Comparison of ENCODE assay signal across 30 mouse cellular contexts in genomic region chr15:88544216-88544615, GRCm38 (mm10). TPM values are rescaled to one million over a fixed set of nuclear protein-coding genes. Genes with fewer than 3 reads are reported as not detected.
DNase-seq lines count a peak whose midpoint lies in the region; ATAC-seq and TF ChIP-seq lines count a peak whose summit lies in the region.
"Had no signal": no experiment of that assay in that cellular context is flagged by ENCODE, and none has a peak within 500 bp of the region (broad histone marks: within the 10 kb centered on the region; RNA-seq: fewer than 3 reads in every experiment).

No protein-coding gene starts in this region.

- H3K27me3 ChIP-seq in hindbrain, postnatal 0 days (ENCODE audit: insufficient read depth, low read length), result no peaks in the 10 kb centered on the region
- no peaks in the 10 kb centered on the region for H3K27me3 ChIP-seq in hindbrain, embryonic 11.5 days (ENCODE audit: control insufficient read depth, insufficient read depth, low read length)
- H3K27me3 ChIP-seq: embryonic facial prominence, embryonic 15.5 days; heart, embryonic 15.5 days had no signal

- H3K36me3 ChIP-seq in hindbrain, postnatal 0 days (ENCODE audit: insufficient read depth, low read length), result no peaks in the 10 kb centered on the region
- H3K36me3 ChIP-seq in hindbrain, embryonic 11.5 days (ENCODE audit: control insufficient read depth, insufficient read depth, low read length), result no peaks in the 10 kb centered on the region
- H3K36me3 ChIP-seq: embryonic facial prominence, embryonic 15.5 days; forebrain, embryonic 10.5 days; G1E; heart, embryonic 10.5 days; heart, embryonic 15.5 days had no signal

- DNase-seq in hindbrain, postnatal 0 days (ENCODE audit: low spot score), result peak; percentile 62
- no peak for DNase-seq in hindbrain, embryonic 11.5 days (ENCODE audit: low spot score)
- DNase-seq in cerebellum, adult 11 months, result peak; percentile 77
- peak; percentile 83 for DNase-seq in cerebellum, adult 8-10 months
- peak; percentile 86 to 90 for DNase-seq in cerebellum, postnatal 14 days
- no peak for DNase-seq in testis, postnatal 14 days (ENCODE audit: low spot score)
- DNase-seq in heart, adult 8-10 months (ENCODE audit: low spot score), result no peak
- no peak for DNase-seq in layer of hippocampus, postnatal 36 days
- DNase-seq: adrenal gland, adult 8-10 months; adrenal gland, postnatal 36 days; B cell, adult 2 months; embryo, embryonic 11 days; gastrocnemius, postnatal 36 days; heart, adult 11 months; heart, postnatal 14 days had no signal

- H3K9ac ChIP-seq in hindbrain, postnatal 0 days (replicated peaks; ENCODE audit: low read length), result no peak overlapping the region
- no peak overlapping the region for H3K9ac ChIP-seq in hindbrain, embryonic 11.5 days (ENCODE audit: low read depth, low read length)
- H3K9ac ChIP-seq: embryonic facial prominence, embryonic 15.5 days; heart, embryonic 15.5 days; hindbrain, embryonic 14.5 days had no signal

- no peaks in the 10 kb centered on the region for H3K9me3 ChIP-seq in hindbrain, postnatal 0 days (ENCODE audit: low read length)
- H3K9me3 ChIP-seq in hindbrain, embryonic 11.5 days (ENCODE audit: control insufficient read depth, low read length), result no peaks in the 10 kb centered on the region
- H3K9me3 ChIP-seq: embryonic facial prominence, embryonic 15.5 days; forebrain, embryonic 10.5 days; heart, embryonic 10.5 days; heart, embryonic 15.5 days had no signal

- ATAC-seq in hindbrain, postnatal 0 days, result no peak
- no peak for ATAC-seq in hindbrain, embryonic 11.5 days (ENCODE audit: low FRiP score)
- ATAC-seq: CD4-positive, CD25-positive, alpha-beta regulatory T cell, adult 4 months; forebrain, embryonic 14.5 days; intestine, embryonic 16.5 days had no signal

- no peak overlapping the region for H3K4me2 ChIP-seq in hindbrain, postnatal 0 days (ENCODE audit: low read depth, low read length)
- no peak overlapping the region for H3K4me2 ChIP-seq in hindbrain, embryonic 11.5 days (replicated peaks; ENCODE audit: low read depth, low read length)
- H3K4me2 ChIP-seq: embryonic facial prominence, embryonic 15.5 days; heart, embryonic 15.5 days; hindbrain, embryonic 14.5 days had no signal

- H3K27ac ChIP-seq in hindbrain, postnatal 0 days, result no peak overlapping the region
- H3K27ac ChIP-seq in hindbrain, embryonic 11.5 days (ENCODE audit: low read depth, low read length), result no peak overlapping the region
- H3K27ac ChIP-seq: embryonic facial prominence, embryonic 15.5 days; forebrain, embryonic 10.5 days; heart, embryonic 10.5 days; heart, embryonic 15.5 days; hindbrain, embryonic 14.5 days had no signal

- no peak overlapping the region for H3K4me3 ChIP-seq in hindbrain, postnatal 0 days (ENCODE audit: low read length)
- H3K4me3 ChIP-seq in hindbrain, embryonic 11.5 days (ENCODE audit: low read depth, low read length), result no peak overlapping the region
- H3K4me3 ChIP-seq: embryonic facial prominence, embryonic 15.5 days; erythroblast, embryonic 14.5 days; forebrain, embryonic 10.5 days; heart, embryonic 10.5 days; heart, embryonic 15.5 days had no signal

- 53% methylated on average over 5 of the region's 5 CpGs for WGBS in hindbrain, postnatal 0 days
- WGBS in hindbrain, embryonic 11.5 days, result 81% methylated on average over 5 of the region's 5 CpGs

- no peaks in the 10 kb centered on the region; the same call in 1 of the 2 replicates for H3K4me1 ChIP-seq in hindbrain, postnatal 0 days (ENCODE audit: insufficient read depth, low read length)
- H3K4me1 ChIP-seq in hindbrain, embryonic 11.5 days (replicated peaks; ENCODE audit: control insufficient read depth, insufficient read depth, low read length), result no peaks in the 10 kb centered on the region
- H3K4me1 ChIP-seq: embryonic facial prominence, embryonic 15.5 days; heart, embryonic 10.5 days; heart, embryonic 15.5 days had no signal

- TF ChIP-seq CTCF in hindbrain, postnatal 0 days (IDR thresholded peaks at IDR 0.05; ENCODE audit: low read depth), result no peak

RNA-seq across cellular contexts. Expression of gene Zdhhc25, which starts 55.9 kb away (rescaled TPM):
- not detected in 2 replicates for total RNA-seq in hindbrain, postnatal 0 days (2014; rRNA removed)
- not detected in 2 replicates for polyA plus RNA-seq in hindbrain, postnatal 0 days (2015; fragmentation: Nextera tagmentation; extraction: Ambion mirVana)
- not detected in 2 replicates for polyA plus RNA-seq in hindbrain, embryonic 11.5 days (2014; fragmentation: Nextera tagmentation; extraction: Ambion mirVana)
- not detected for total RNA-seq in heart, adult 8-10 months (2022)
- total RNA-seq in layer of hippocampus, postnatal 36 days (2021), result not detected
- total RNA-seq: adrenal gland, adult 8-10 months; adrenal gland, postnatal 36 days; common myeloid progenitor, adult 5-6 weeks; gastrocnemius, adult 8-10 months; gastrocnemius, postnatal 36 days; heart, postnatal 14 days; hematopoietic stem cell, adult 5-6 weeks had no signal
- polyA plus RNA-seq: brain, embryonic 14.5 days; CD4-positive, CD25-positive, alpha-beta regulatory T cell, adult 4 months; embryonic facial prominence, embryonic 11.5 days; embryonic facial prominence, embryonic 15.5 days; erythroblast, embryonic 14.5 days; forebrain, embryonic 10.5 days; forebrain, embryonic 14.5 days; G1E; heart, embryonic 10.5 days; heart, embryonic 15.5 days; hindbrain, embryonic 14.5 days; intestine, embryonic 16.5 days had no signal

Comparison
In these comparisons a context has a peak if more than half of its experiments do, and no peak if none do; other contexts are left out.
1. DNase-seq: peak in hindbrain, postnatal 0 days (single experiment), cerebellum, adult 11 months (single experiment), cerebellum, adult 8-10 months (single experiment) and cerebellum, postnatal 14 days (2 of 2); none in hindbrain, embryonic 11.5 days (single experiment), testis, postnatal 14 days (single experiment), heart, adult 8-10 months (single experiment) and layer of hippocampus, postnatal 36 days (0 of 2).